Mouse (Mus musculus): ENCODE data around the gene Tlr7. TPM values are rescaled to one million over a fixed set of nuclear protein-coding genes. Genes with fewer than 3 reads are reported as not detected.
A peak's percentile ranks its signal among the peaks of the same experiment; 100 is the strongest.
"Not testable (repeated sequence)": the region's sequence is repeated elsewhere in the genome, so short reads cannot be mapped to it uniquely, and the experiment has no call there.

Gene Tlr7
- polyA plus RNA-seq, 1 experiment, result 1.6 TPM

GRCm38 (mm10) chrX:167318819-167319396 is 11.4 kb downstream of the Tlr7 start:
- Histone ChIP-seq H3K4me3 (ENCODE audit: insufficient read depth, low read length) (no peak overlapping the region), H3K27ac (ENCODE audit: insufficient read depth, low read length) (no peak overlapping the region), H3K4me1 (ENCODE audit: control insufficient read depth, insufficient read depth, low read length) (no peaks in the 10 kb centered on the region)
- TF ChIP-seq POLR2A (IDR thresholded peaks at IDR 0.05; ENCODE audit: extremely low read depth, insufficient read depth, low read length), result no peak
- no peak for TF ChIP-seq CTCF (IDR thresholded peaks at IDR 0.05; ENCODE audit: extremely low read depth, insufficient read depth, low read length)

- H3K27ac ChIP-seq (ENCODE audit: insufficient read depth, low read length), result no peak overlapping the region
- TF ChIP-seq POLR2A (IDR thresholded peaks at IDR 0.05; ENCODE audit: extremely low read depth, insufficient read depth, low read length) (no peak), CTCF (IDR thresholded peaks at IDR 0.05; ENCODE audit: extremely low read depth, insufficient read depth, low read length) (no peak)
Observed at GRCm38 (mm10) chrX:167315766-167316165, 14.6 kb downstream of the Tlr7 start.

GRCm38 (mm10) chrX:167315093-167315726 is 15.1 kb downstream of the Tlr7 start:
- Histone ChIP-seq H3K4me3 (ENCODE audit: insufficient read depth, low read length) (no peak overlapping the region), H3K4me1 (ENCODE audit: control insufficient read depth, insufficient read depth, low read length) (no peaks in the 10 kb centered on the region), H3K27ac (ENCODE audit: insufficient read depth, low read length) (no peak overlapping the region)
- TF ChIP-seq CTCF (IDR thresholded peaks at IDR 0.05; ENCODE audit: extremely low read depth, insufficient read depth, low read length) (no peak), POLR2A (IDR thresholded peaks at IDR 0.05; ENCODE audit: extremely low read depth, insufficient read depth, low read length) (no peak)

More at GRCm38 (mm10) chrX:167315766-167316165, 14.6 kb downstream of the Tlr7 start:
- Histone ChIP-seq H3K4me3 (ENCODE audit: insufficient read depth, low read length) (no peak overlapping the region), H3K4me1 (ENCODE audit: control insufficient read depth, insufficient read depth, low read length) (no peaks in the 10 kb centered on the region)

- H3K4me3 ChIP-seq (ENCODE audit: insufficient read depth, low read length); H3K4me1 ChIP-seq (ENCODE audit: control insufficient read depth, insufficient read depth, low read length); H3K27ac ChIP-seq (ENCODE audit: insufficient read depth, low read length): not testable (repeated sequence)
Observed at GRCm38 (mm10) chrX:167302061-167302460, 28.3 kb downstream of the Tlr7 start.

GRCm38 (mm10) chrX:167276953-167277352 is 53.4 kb downstream of the Tlr7 start:
- Histone ChIP-seq H3K4me3 (ENCODE audit: insufficient read depth, low read length) (no peak overlapping the region), H3K27ac (ENCODE audit: insufficient read depth, low read length) (no peak overlapping the region), H3K4me1 (ENCODE audit: control insufficient read depth, insufficient read depth, low read length) (no peaks in the 10 kb centered on the region)
- TF ChIP-seq CTCF (IDR thresholded peaks at IDR 0.05; ENCODE audit: extremely low read depth, insufficient read depth, low read length), result peak; percentile 65
- TF ChIP-seq POLR2A (IDR thresholded peaks at IDR 0.05; ENCODE audit: extremely low read depth, insufficient read depth, low read length), result no peak

GRCm38 (mm10) chrX:167276551-167276950 is 53.8 kb downstream of the Tlr7 start:
- Histone ChIP-seq H3K4me1 (ENCODE audit: control insufficient read depth, insufficient read depth, low read length) (no peaks in the 10 kb centered on the region), H3K27ac (ENCODE audit: insufficient read depth, low read length) (no peak overlapping the region), H3K4me3 (ENCODE audit: insufficient read depth, low read length) (no peak overlapping the region)
- TF ChIP-seq POLR2A (IDR thresholded peaks at IDR 0.05; ENCODE audit: extremely low read depth, insufficient read depth, low read length), result no peak
- TF ChIP-seq CTCF (IDR thresholded peaks at IDR 0.05; ENCODE audit: extremely low read depth, insufficient read depth, low read length), result no peak

- no peak within 1 kb of the TSS for H3K27ac ChIP-seq (ENCODE audit: insufficient read depth, low read length)
- no peak within 1 kb of the TSS for H3K4me3 ChIP-seq (ENCODE audit: insufficient read depth, low read length)
- H3K4me1 ChIP-seq (ENCODE audit: control insufficient read depth, insufficient read depth, low read length), result no peaks in the 10 kb centered on the region
- no peak for TF ChIP-seq CTCF (IDR thresholded peaks at IDR 0.05; ENCODE audit: extremely low read depth, insufficient read depth, low read length)
- no peak for TF ChIP-seq POLR2A (IDR thresholded peaks at IDR 0.05; ENCODE audit: extremely low read depth, insufficient read depth, low read length)
Observed at GRCm38 (mm10) chrX:167264086-167264485, 66.3 kb downstream of the Tlr7 start, which contains the start of gene Tlr8. Gene Tlr8 (minus strand): TSS chrX:167264329.

GRCm38 (mm10) chrX:167263530-167263929 is 66.8 kb downstream of the Tlr7 start:
- TF ChIP-seq CTCF (IDR thresholded peaks at IDR 0.05; ENCODE audit: extremely low read depth, insufficient read depth, low read length), result no peak
- TF ChIP-seq POLR2A (IDR thresholded peaks at IDR 0.05; ENCODE audit: extremely low read depth, insufficient read depth, low read length), result no peak
- Histone ChIP-seq H3K4me3 (ENCODE audit: insufficient read depth, low read length) (no peak overlapping the region), H3K27ac (ENCODE audit: insufficient read depth, low read length) (no peak overlapping the region), H3K4me1 (ENCODE audit: control insufficient read depth, insufficient read depth, low read length) (no peaks in the 10 kb centered on the region)

Other genes with a start within 250 kb of the Tlr7 start
- gene Tmsb4x, start 121.2 kb downstream of the Tlr7 start, polyA plus RNA-seq (2012; rRNA removed), result 2,113 and 2,186 TPM in 2 replicates
- gene Tlr8, start 66.2 kb downstream of the Tlr7 start, polyA plus RNA-seq (2012; rRNA removed), result 0.08 and 0.09 TPM in 2 replicates
- 17.3 and 17.5 TPM in 2 replicates for gene Prps2, start 52.2 kb upstream of the Tlr7 start, polyA plus RNA-seq (2012; rRNA removed)

All from cortical plate, adult 2 months (tissue).